Mouse (Mus musculus): ENCODE measurements at regions not wholly inside any gene's neighbourhood (a gene's known extent, or its start where the extent isn't known, plus 50 kb on each side); places are given as distances from the start of the nearest gene placed in this dataset.

- TF ChIP-seq CTCF (IDR thresholded peaks at IDR 0.05; ENCODE audit: low read depth, low read length) (no peak), TAL1 (conservative IDR thresholded peaks at IDR 0.05; ENCODE audit: low read depth, low read length) (no peak), GATA1 (IDR thresholded peaks at IDR 0.05; ENCODE audit: borderline replicate concordance, low read length) (no peak), POLR2AphosphoS5 (IDR thresholded peaks at IDR 0.05; ENCODE audit: insufficient replicate concordance, low read depth, low read length) (no peak), GATA2 (IDR thresholded peaks at IDR 0.05; ENCODE audit: borderline replicate concordance, low read depth, low read length) (no peak)
Observed at GRCm38 (mm10) chr7:128937976-128938730, 193.4 kb downstream of the Sec23ip start.
